Mouse (Mus musculus) yolk sac, embryonic 10.5 days (tissue): ENCODE results near the gene Prdm10.

Source experiments
- DNase-seq: peaks from one replicate; pipeline ENCODE4 v3.0.0-alpha.2; 2017; ENCODE audit warnings: low spot score

Gene Prdm10

GRCm38 (mm10) chr9:31363698-31364609 lies 83.6 kb downstream of the Prdm10 start:
- DNase-seq = no peak

GRCm38 (mm10) chr9:31365086-31365485 lies 84.7 kb downstream of the Prdm10 start:
- peak; percentile 10 for DNase-seq

GRCm38 (mm10) chr9:31371740-31372139 lies 91.4 kb downstream of the Prdm10 start:
- DNase-seq = no peak

- no peak for DNase-seq
These were observed 96.3 kb downstream of the Prdm10 start for GRCm38 (mm10) chr9:31376661-31377060.

GRCm38 (mm10) chr9:31384786-31385499 lies 104.6 kb downstream of the Prdm10 start:
- DNase-seq = no peak

GRCm38 (mm10) chr9:31385500-31385869 lies 105.1 kb downstream of the Prdm10 start:
- peak; percentile 9 for DNase-seq

- peak; percentile 89 for DNase-seq
These were observed 105.6 kb downstream of the Prdm10 start, which contains the start of gene Nfrkb for GRCm38 (mm10) chr9:31385947-31386354. TSS of gene Nfrkb (plus strand) at chr9:31386192.

- no peak for DNase-seq
These were observed 106.2 kb downstream of the Prdm10 start for GRCm38 (mm10) chr9:31386368-31387180.

GRCm38 (mm10) chr9:31387206-31387605 lies 106.9 kb downstream of the Prdm10 start:
- no peak for DNase-seq

- peak; percentile 34 for DNase-seq
These were observed 120.1 kb downstream of the Prdm10 start for GRCm38 (mm10) chr9:31400441-31400840.

- no peak for DNase-seq
These were observed 124.0 kb downstream of the Prdm10 start for GRCm38 (mm10) chr9:31404311-31404710.

GRCm38 (mm10) chr9:31405217-31405616 lies 124.9 kb downstream of the Prdm10 start:
- peak; percentile 15 for DNase-seq

- DNase-seq = no peak
These were observed 131.8 kb downstream of the Prdm10 start for GRCm38 (mm10) chr9:31412165-31412564.

GRCm38 (mm10) chr9:31418821-31419220 lies 138.5 kb downstream of the Prdm10 start:
- no peak for DNase-seq

GRCm38 (mm10) chr9:31422143-31422542 lies 141.8 kb downstream of the Prdm10 start:
- no peak for DNase-seq

GRCm38 (mm10) chr9:31428971-31429370 lies 148.6 kb downstream of the Prdm10 start:
- DNase-seq = no peak

GRCm38 (mm10) chr9:31430011-31430410 lies 149.7 kb downstream of the Prdm10 start:
- DNase-seq = no peak
